Mouse (Mus musculus): ENCODE data around the gene Pcca.

DNA sequence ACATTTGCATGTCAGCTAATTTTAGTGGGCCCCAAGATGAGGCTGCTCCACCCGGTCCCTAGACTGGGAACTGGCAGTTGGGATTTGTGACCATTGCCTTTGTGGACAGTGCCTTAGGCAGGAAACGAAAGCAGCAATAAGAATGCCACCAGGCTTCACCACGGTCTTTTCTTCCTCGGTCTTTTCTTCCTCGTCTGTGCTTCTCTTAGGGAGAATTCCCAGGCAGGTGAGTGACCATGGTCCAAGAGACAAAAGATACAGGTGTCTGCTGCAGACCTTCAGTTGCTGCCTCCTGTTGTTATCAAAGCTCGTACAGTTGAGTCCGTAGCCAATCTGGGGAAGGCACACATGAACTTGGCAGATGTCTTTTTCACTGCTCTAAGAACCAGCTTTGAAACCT is 346.2 kb downstream of the Pcca start:
- TF ChIP-seq CTCF (IDR thresholded peaks at IDR 0.05; ENCODE audit: borderline replicate concordance, insufficient read depth, low read depth, low read length) (no peak), POLR2A (IDR thresholded peaks at IDR 0.05; ENCODE audit: borderline replicate concordance, insufficient read depth, low read length) (no peak)
